Comparison of ENCODE assay signal across 14 mouse cellular contexts in genomic region chr6:148283224-148283881, GRCm38 (mm10).
DNase-seq lines count a peak whose midpoint lies in the region; ATAC-seq and TF ChIP-seq lines count a peak whose summit lies in the region.
"Had no signal": no experiment of that assay in that cellular context is flagged by ENCODE, and none has a peak within 500 bp of the region (broad histone marks: within the 10 kb centered on the region; RNA-seq: fewer than 3 reads in every experiment).

No protein-coding gene starts in this region.

- no peaks in the 10 kb centered on the region for H3K9me3 ChIP-seq in neural tube, embryonic 13.5 days
- H3K9me3 ChIP-seq in lung, postnatal 0 days (ENCODE audit: low read length): no peaks in the 10 kb centered on the region
- H3K9me3 ChIP-seq: limb, embryonic 10.5 days; megakaryocyte, embryonic 14.5 days had no signal

- no peaks in the 10 kb centered on the region; the same call in 1 of the 2 replicates for H3K36me3 ChIP-seq in neural tube, embryonic 13.5 days
- no peaks in the 10 kb centered on the region for H3K36me3 ChIP-seq in lung, postnatal 0 days (ENCODE audit: insufficient read depth, low read length)
- H3K36me3 ChIP-seq: limb, embryonic 10.5 days had no signal

- TF ChIP-seq CTCF in lung, postnatal 0 days (IDR thresholded peaks at IDR 0.05): no peak

- H3K4me3 ChIP-seq in neural tube, embryonic 13.5 days: no peak overlapping the region
- H3K4me3 ChIP-seq in lung, postnatal 0 days (ENCODE audit: low read depth, low read length): no peak overlapping the region
- H3K4me3 ChIP-seq: limb, embryonic 10.5 days; megakaryocyte, embryonic 14.5 days; myocyte had no signal

- H3K27me3 ChIP-seq in neural tube, embryonic 13.5 days: no peaks in the 10 kb centered on the region
- no peaks in the 10 kb centered on the region for H3K27me3 ChIP-seq in lung, postnatal 0 days (replicated peaks; ENCODE audit: insufficient read depth, low read length)
- H3K27me3 ChIP-seq: megakaryocyte, embryonic 14.5 days had no signal

- DNase-seq in adrenal gland, adult 2 months: peak; percentile 46
- no peak for DNase-seq in adrenal gland, postnatal 4 days (ENCODE audit: low spot score in 2 of 2)
- DNase-seq in neural tube, embryonic 10.5 days (ENCODE audit: extremely low spot score, low spot score): no peak
- DNase-seq in lung, postnatal 0 days (ENCODE audit: low spot score): peak; percentile 66
- no peak for DNase-seq in urinary bladder, postnatal 25 days (ENCODE audit: low spot score)
- DNase-seq in left cerebral cortex, adult 11 months (ENCODE audit: low spot score): no peak
- DNase-seq: cerebellum, postnatal 36 days; heart, adult 18-20 months; heart, postnatal 4 days had no signal

- H3K4me2 ChIP-seq in neural tube, embryonic 13.5 days: no peak overlapping the region
- H3K4me2 ChIP-seq in lung, postnatal 0 days (replicated peaks; ENCODE audit: low read depth, low read length): no peak overlapping the region

- H3K9ac ChIP-seq in neural tube, embryonic 13.5 days: no peak overlapping the region
- no peak overlapping the region for H3K9ac ChIP-seq in lung, postnatal 0 days (replicated peaks; ENCODE audit: low read depth)

- ATAC-seq in neural tube, embryonic 13.5 days (ENCODE audit: low read depth): no peak
- ATAC-seq in lung, postnatal 0 days: peak; percentile 85
- ATAC-seq in cerebellum, adult (ENCODE audit: insufficient number of reproducible peaks, low FRiP score, low TSS enrichment): no peak

- H3K27ac ChIP-seq in neural tube, embryonic 13.5 days (replicated peaks): peak overlapping the region; percentile 42
- H3K27ac ChIP-seq in lung, postnatal 0 days (ENCODE audit: low read length): no peak overlapping the region
- H3K27ac ChIP-seq: limb, embryonic 10.5 days had no signal

- peaks cover 20% of the 10 kb centered on the region for H3K4me1 ChIP-seq in neural tube, embryonic 13.5 days (replicated peaks)
- H3K4me1 ChIP-seq in lung, postnatal 0 days (ENCODE audit: insufficient read depth, low read depth, low read length): no peaks in the 10 kb centered on the region
- H3K4me1 ChIP-seq: limb, embryonic 10.5 days had no signal

- WGBS in neural tube, embryonic 13.5 days: 58% methylated on average over 4 of the region's 4 CpGs
- 31% methylated on average over 4 of the region's 4 CpGs for WGBS in lung, postnatal 0 days

- TF ChIP-seq EP300 in lung, postnatal 0 days (IDR thresholded peaks at IDR 0.05): peak; percentile 86

Comparison
In these comparisons a context has a peak if more than half of its experiments do, and no peak if none do; other contexts are left out.
1. DNase-seq: peak in adrenal gland, adult 2 months (single experiment) and lung, postnatal 0 days (single experiment); none in adrenal gland, postnatal 4 days (0 of 2), neural tube, embryonic 10.5 days (single experiment), urinary bladder, postnatal 25 days (single experiment) and left cerebral cortex, adult 11 months (single experiment).